In the genomic region with DNA sequence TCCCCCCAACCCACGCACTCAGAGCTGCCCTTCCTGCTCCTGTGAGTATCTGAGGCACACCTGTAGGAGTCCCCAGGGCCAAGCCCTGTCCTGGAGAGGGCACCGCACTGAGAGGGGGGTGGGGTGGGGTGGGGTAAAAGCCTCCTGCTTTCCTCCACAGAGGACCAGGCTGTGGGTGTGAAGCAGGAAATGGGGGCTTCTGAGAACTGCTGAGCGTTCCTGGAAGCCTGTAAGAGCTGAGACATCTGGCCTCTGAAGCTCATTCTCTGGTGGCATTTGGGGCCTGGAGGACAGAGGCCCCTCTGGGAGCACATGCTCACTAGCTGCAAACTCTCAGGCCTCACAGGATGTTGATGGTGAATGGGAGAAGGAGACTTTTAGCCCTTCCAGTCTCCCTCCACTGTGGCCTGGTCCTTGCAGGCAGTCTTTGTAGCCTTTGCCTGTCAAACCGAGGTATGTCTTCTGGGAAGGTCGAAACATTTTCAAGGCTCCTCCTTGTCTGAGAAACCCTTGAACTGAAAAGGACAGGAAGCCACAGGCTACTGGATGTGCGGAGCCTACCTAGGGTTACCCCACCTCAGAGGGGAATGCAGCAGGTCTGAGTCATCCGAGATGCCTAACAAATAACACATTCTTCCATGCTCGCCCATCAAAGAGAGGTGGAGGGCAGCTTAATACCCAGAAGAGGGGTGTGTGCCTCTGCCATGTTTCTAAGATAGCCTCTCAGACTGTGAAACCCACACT, we compare ENCODE assay signal across 9 mouse cellular contexts. TPM values are rescaled to one million over a fixed set of nuclear protein-coding genes. Genes with fewer than 3 reads are reported as not detected.
DNase-seq lines count a peak whose midpoint lies in the region; ATAC-seq and TF ChIP-seq lines count a peak whose summit lies in the region.
"Had no signal": no experiment of that assay in that cellular context is flagged by ENCODE, and none has a peak within 500 bp of the region (broad histone marks: within the 10 kb centered on the region; RNA-seq: fewer than 3 reads in every experiment).

No protein-coding gene starts in this region.

- peak overlapping the region; percentile 16; the same call in 1 of the 2 replicates for H3K4me2 ChIP-seq in heart, embryonic 16.5 days (ENCODE audit: low read depth, low read length)
- H3K4me2 ChIP-seq in liver, postnatal 0 days (ENCODE audit: low read depth, low read length): no peak overlapping the region
- H3K4me2 ChIP-seq: embryonic facial prominence, embryonic 12.5 days had no signal

- peak overlapping the region; percentile 81 for H3K27ac ChIP-seq in heart, embryonic 16.5 days (ENCODE audit: low read length)
- peak overlapping the region; percentile 60 for H3K27ac ChIP-seq in liver, postnatal 0 days (ENCODE audit: low read depth)
- H3K27ac ChIP-seq: embryonic facial prominence, embryonic 12.5 days had no signal

- peak; percentile 6 to 15 for DNase-seq in B cell, adult 2 months
- DNase-seq in liver, postnatal 0 days: peak; percentile 29
- no peak for DNase-seq in left cerebral cortex, postnatal 10 days (ENCODE audit: extremely low spot score in 1 of 2, low spot score in 2 of 2)
- DNase-seq in frontal cortex, adult 2 months (ENCODE audit: extremely low spot score in 1 of 2, low spot score in 1 of 2): no peak
- DNase-seq in right cerebral cortex, adult 2 months (ENCODE audit: low spot score in 2 of 2): no peak
- DNase-seq: adrenal gland, postnatal 25 days had no signal

- 20% methylated on average over 8 of the region's 8 CpGs for WGBS in heart, embryonic 16.5 days
- WGBS in liver, postnatal 0 days (ENCODE audit: insufficient replicate concordance): 46% methylated on average over 8 of the region's 8 CpGs

- H3K27me3 ChIP-seq in heart, embryonic 16.5 days (ENCODE audit: control insufficient read depth, insufficient read depth, low read length): no peaks in the 10 kb centered on the region
- H3K27me3 ChIP-seq in liver, postnatal 0 days (ENCODE audit: insufficient read depth, low read length): no peaks in the 10 kb centered on the region
- H3K27me3 ChIP-seq: embryonic facial prominence, embryonic 12.5 days had no signal

- peaks cover 24% of the 10 kb centered on the region for H3K4me1 ChIP-seq in heart, embryonic 16.5 days (ENCODE audit: control insufficient read depth, insufficient read depth, low read length)
- H3K4me1 ChIP-seq in liver, postnatal 0 days (ENCODE audit: insufficient read depth): peaks cover 4% of the 10 kb centered on the region; the same call in 1 of the 2 replicates

- H3K9ac ChIP-seq in heart, embryonic 16.5 days (ENCODE audit: low read length): no peak overlapping the region; the same call in 1 of the 2 replicates
- H3K9ac ChIP-seq in liver, postnatal 0 days (replicated peaks): no peak overlapping the region
- H3K9ac ChIP-seq: embryonic facial prominence, embryonic 12.5 days had no signal

- TF ChIP-seq EP300 in liver, postnatal 0 days (IDR thresholded peaks at IDR 0.05; ENCODE audit: low read depth): no peak

- no peak for TF ChIP-seq CTCF in liver, postnatal 0 days (IDR thresholded peaks at IDR 0.05; ENCODE audit: low read depth)

- no peaks in the 10 kb centered on the region for H3K9me3 ChIP-seq in heart, embryonic 16.5 days (replicated peaks; ENCODE audit: control insufficient read depth, low read length)
- H3K9me3 ChIP-seq in liver, postnatal 0 days (ENCODE audit: low read length): no peaks in the 10 kb centered on the region
- H3K9me3 ChIP-seq: embryonic facial prominence, embryonic 12.5 days had no signal

- intact Hi-C loops in left cerebral cortex, postnatal 10 days (cut with DNase I): no loop called here

- no peaks in the 10 kb centered on the region for H3K36me3 ChIP-seq in heart, embryonic 16.5 days (ENCODE audit: control insufficient read depth, insufficient read depth)
- H3K36me3 ChIP-seq in liver, postnatal 0 days (replicated peaks; ENCODE audit: insufficient read depth, low read length): no peaks in the 10 kb centered on the region
- H3K36me3 ChIP-seq: embryonic facial prominence, embryonic 12.5 days had no signal

- H3K4me3 ChIP-seq in heart, embryonic 16.5 days (ENCODE audit: low read length): no peak overlapping the region
- no peak overlapping the region for H3K4me3 ChIP-seq in liver, postnatal 0 days (ENCODE audit: low read depth, low read length)
- H3K4me3 ChIP-seq: embryonic facial prominence, embryonic 12.5 days had no signal

- ATAC-seq in CD4-positive, CD25-positive, alpha-beta regulatory T cell, adult 4 months: peak; percentile 73
- peak; percentile 65 for ATAC-seq in heart, embryonic 16.5 days (replicated peaks; ENCODE audit: extremely low read depth, insufficient read depth, low FRiP score)
- ATAC-seq in liver, postnatal 0 days: peak; percentile 49; the same call in 1 of the 2 replicates

RNA-seq across cellular contexts. Expression of a gene that starts 53.9 kb away (rescaled TPM):
- polyA plus RNA-seq in CD4-positive, CD25-positive, alpha-beta regulatory T cell, adult 4 months (2017; shearing (Covaris generic)): 10 to 100 TPM in 1 of 2 experiments, 1 to 10 TPM in 1; 7.8 to 11.1 TPM
- 42.0 and 46.8 TPM in 2 replicates for polyA plus RNA-seq in heart, embryonic 16.5 days (2015; fragmentation: Nextera tagmentation; extraction: Ambion mirVana)
- polyA plus RNA-seq in liver, postnatal 0 days (2015; fragmentation: Nextera tagmentation; extraction: Ambion mirVana): 8.1 and 8.7 TPM in 2 replicates
- total RNA-seq in left cerebral cortex, postnatal 10 days (2021): 10 to 100 TPM; 60.3 to 67.5 TPM
- 19.0 and 19.6 TPM in 2 replicates for polyA plus RNA-seq in frontal cortex, adult 2 months (2012; rRNA removed)

Comparison
In these comparisons a context has a peak if more than half of its experiments do, and no peak if none do; other contexts are left out.
1. DNase-seq: peak in B cell, adult 2 months (2 of 2) and liver, postnatal 0 days (single experiment); none in left cerebral cortex, postnatal 10 days (0 of 2), frontal cortex, adult 2 months (0 of 2) and right cerebral cortex, adult 2 months (0 of 2).
2. Peak in every context shown above with its lines, with median percentiles within 50 percentile points of each other: ATAC-seq.